Mouse (Mus musculus) midbrain, embryonic 11.5 days (tissue): Measurements from ENCODE around the gene Spin2-ps6. TPM values are rescaled to one million over a fixed set of nuclear protein-coding genes. Genes with fewer than 3 reads are reported as not detected.
"Not testable (repeated sequence)": the region's sequence is repeated elsewhere in the genome, so short reads cannot be mapped to it uniquely, and the experiment has no call there.

Experiments
- ATAC-seq: fragments of 200-750 bp; cut with Nextera tagmentation; 2 replicates; pipeline ENCODE4 v1.8.0; 2017; ENCODE audit warnings: moderate TSS enrichment, moderate library complexity; ENCODE audit not compliant: low FRiP score
- DNase-seq: peaks from one replicate; pipeline ENCODE4 v3.0.0; 2015; ENCODE audit warnings: low spot score; ENCODE audit errors: missing footprints
- H3K27ac ChIP-seq: fragments of 300-500 bp; sonication (generic); 2 replicates; pipeline ENCODE4 v1.5.1; 2014; ENCODE audit warnings: low read depth, low read length
- H3K27me3 ChIP-seq: fragments of 300-500 bp; sonication (generic); 2 replicates; pipeline ENCODE4 v1.6.1; 2014; ENCODE audit warnings: mild to moderate bottlenecking, low read length, moderate library complexity, mixed read lengths; ENCODE audit not compliant: control insufficient read depth, insufficient read depth
- H3K36me3 ChIP-seq: fragments of 300-500 bp; sonication (generic); 2 replicates; pipeline ENCODE4 v1.6.1; 2014; ENCODE audit warnings: mild to moderate bottlenecking, low read length, moderate library complexity, mixed read lengths; ENCODE audit not compliant: control insufficient read depth, insufficient read depth
- H3K4me1 ChIP-seq: fragments of 300-500 bp; sonication (generic); 2 replicates; pipeline ENCODE4 v1.6.1; 2014; ENCODE audit warnings: low read length; ENCODE audit not compliant: control insufficient read depth, insufficient read depth
- H3K4me2 ChIP-seq: fragments of 300-500 bp; sonication (generic); 2 replicates; pipeline ENCODE4 v1.6.1; 2014; ENCODE audit warnings: mild to moderate bottlenecking, moderate library complexity
- H3K4me3 ChIP-seq: fragments of 300-500 bp; sonication (generic); 2 replicates; pipeline ENCODE4 v1.5.1; 2014; ENCODE audit warnings: low read depth, low read length
- H3K9ac ChIP-seq: fragments of 300-500 bp; sonication (generic); 2 replicates; pipeline ENCODE4 v1.6.1; 2014; ENCODE audit warnings: low read length
- H3K9me3 ChIP-seq: fragments of 300-500 bp; sonication (generic); 2 replicates; pipeline ENCODE4 v1.6.1; 2016; ENCODE audit warnings: low read length; ENCODE audit not compliant: control insufficient read depth
- WGBS: fragments of 180-500 bp; shearing (Covaris S2); extraction: QIAGEN DNeasy Blood & Tissue Kit; methylation state at CpG from one replicate; pipeline ENCODE4 v1.1.7; 2014; 5-methylcytosine and 5-hydroxymethylcytosine counted together
- polyA plus RNA-seq: library from polyadenylated mRNA; unstranded; fragments of >200 nt; fragmentation: Nextera tagmentation; extraction: Ambion mirVana; gene quantifications from 2 replicates; pipeline ENCODE4 v1.2.1, GENCODE M21; 2014

The Spin2-ps6 gene
- not detected in 2 replicates for polyA plus RNA-seq

DNA sequence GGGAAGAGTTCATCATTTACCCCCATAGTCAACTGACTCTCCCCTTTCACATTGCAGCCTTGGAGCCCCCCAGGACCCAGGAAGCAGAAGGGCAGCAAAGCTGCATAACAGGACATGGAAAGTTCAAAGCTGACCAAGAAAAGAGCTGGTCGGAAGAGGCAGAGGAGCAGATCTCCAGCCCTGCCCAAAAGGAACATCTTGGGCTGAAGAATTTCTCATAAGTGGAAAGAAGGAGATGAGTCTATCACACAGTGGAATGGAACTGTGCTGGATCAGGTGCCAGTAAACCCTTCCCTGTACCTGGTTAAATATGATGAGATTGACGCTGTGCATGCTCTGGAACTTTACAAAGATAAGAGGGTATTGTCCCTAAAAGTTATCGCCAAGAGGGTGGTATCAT lies at the start of gene Spin2-ps6:
Spin2-ps6 (plus strand) TSS at position 301 of the 400 bp plus-strand sequence.
- H3K4me3 ChIP-seq, H3K27me3 ChIP-seq, ATAC-seq, DNase-seq, H3K27ac ChIP-seq, H3K9me3 ChIP-seq, H3K36me3 ChIP-seq, H3K4me1 ChIP-seq, H3K4me2 ChIP-seq, H3K9ac ChIP-seq: not testable (repeated sequence)
- 88% methylated on average over 1 of the region's 3 CpGs for WGBS

Other genes starting within 250 kb of the Spin2-ps6 start
- not detected in 2 replicates for gene Btbd35f12, start 78.5 kb downstream of the Spin2-ps6 start, polyA plus RNA-seq